In the genomic region with DNA sequence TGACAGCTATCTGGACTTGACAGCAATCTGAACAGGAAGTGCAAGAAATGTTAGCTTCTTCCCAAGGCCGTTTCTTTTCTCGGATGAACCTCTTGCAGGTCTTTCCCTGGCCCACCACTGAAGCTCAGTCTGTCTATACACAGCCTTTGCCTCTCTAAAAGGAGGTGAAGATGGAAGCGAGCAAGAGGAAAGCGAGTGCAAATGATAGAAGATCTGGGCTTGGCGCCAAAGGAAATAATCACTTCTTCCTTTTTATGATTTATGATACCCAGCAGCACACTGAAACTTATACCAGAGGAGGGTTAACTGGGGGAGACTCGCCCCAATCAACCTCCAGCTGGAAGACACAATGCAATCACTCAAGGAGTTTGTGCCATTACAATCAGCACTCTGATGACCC, we compare ENCODE assay signal across 24 mouse cellular contexts. TPM values are rescaled to one million over a fixed set of nuclear protein-coding genes. Genes with fewer than 3 reads are reported as not detected.
DNase-seq lines count a peak whose midpoint lies in the region; ATAC-seq and TF ChIP-seq lines count a peak whose summit lies in the region.
"Had no signal": no experiment of that assay in that cellular context is flagged by ENCODE, and none has a peak within 500 bp of the region (broad histone marks: within the 10 kb centered on the region; RNA-seq: fewer than 3 reads in every experiment).

No protein-coding gene starts in this region.

- TF ChIP-seq POLR2A in limb, embryonic 14.5 days (IDR thresholded peaks at IDR 0.05; ENCODE audit: borderline replicate concordance, extremely low read depth, insufficient read depth, insufficient read length) = no peak
- TF ChIP-seq POLR2A in brain, embryonic 14.5 days (IDR thresholded peaks at IDR 0.05; ENCODE audit: borderline replicate concordance, extremely low read depth, insufficient read depth, insufficient read length, poor library complexity, severe bottlenecking) = no peak

- 87% methylated on average over 6 of the region's 6 CpGs for WGBS in forebrain, embryonic 12.5 days
- 85% methylated on average over 6 of the region's 6 CpGs for WGBS in forebrain, embryonic 11.5 days
- WGBS in limb, embryonic 14.5 days = 52% methylated on average over 6 of the region's 6 CpGs
- WGBS in limb, embryonic 10.5 days = 82% methylated on average over 6 of the region's 6 CpGs

- no peak for DNase-seq in forebrain, embryonic 11.5 days (ENCODE audit: low spot score)
- DNase-seq in limb, embryonic 14.5 days (ENCODE audit: low spot score) = peak; percentile 63
- DNase-seq in limb, embryonic 10.5 days (ENCODE audit: low spot score) = no peak
- peak; percentile 14 for DNase-seq in brain, embryonic 14.5 days (ENCODE audit: low read depth)
- DNase-seq in spleen, postnatal 36 days (ENCODE audit: low spot score in 2 of 2) = no peak
- no peak for DNase-seq in urinary bladder, postnatal 14 days (ENCODE audit: low spot score)
- DNase-seq: cerebellum, adult 2 months; cerebellum, postnatal 36 days; gastrocnemius, postnatal 10 days; heart, adult 11 months; heart, postnatal 10 days; lung, postnatal 10 days; thymus, adult 2 months; thymus, postnatal 4 days had no signal

- no peak for TF ChIP-seq CTCF in brain, embryonic 14.5 days (IDR thresholded peaks at IDR 0.05; ENCODE audit: borderline replicate concordance, extremely low read depth, insufficient read depth, insufficient read length)

- no peak overlapping the region for H3K9ac ChIP-seq in forebrain, embryonic 12.5 days
- H3K9ac ChIP-seq in forebrain, embryonic 11.5 days (ENCODE audit: low read length) = no peak overlapping the region
- H3K9ac ChIP-seq in limb, embryonic 14.5 days (ENCODE audit: low read depth, low read length, severe bottlenecking) = no peak overlapping the region
- H3K9ac ChIP-seq: embryonic facial prominence, embryonic 15.5 days; heart, embryonic 12.5 days; hindbrain, embryonic 13.5 days; limb, embryonic 13.5 days; liver, embryonic 14.5 days had no signal

- no peak for ATAC-seq in forebrain, embryonic 12.5 days (ENCODE audit: low FRiP score)
- no peak for ATAC-seq in forebrain, embryonic 11.5 days (replicated peaks; ENCODE audit: low FRiP score)
- ATAC-seq in limb, embryonic 14.5 days (ENCODE audit: low FRiP score, low read depth) = no peak
- peak; percentile 23 for ATAC-seq in megakaryocyte progenitor cell, adult 5-6 weeks (replicated peaks; ENCODE audit: poor library complexity)
- ATAC-seq: forebrain, embryonic 16.5 days had no signal

- 0 out of 2 replicates have a peak overlapping the region, but pooled peaks have one; percentile 8 for H3K27ac ChIP-seq in forebrain, embryonic 12.5 days
- no peak overlapping the region for H3K27ac ChIP-seq in forebrain, embryonic 11.5 days (ENCODE audit: low read depth, low read length)
- H3K27ac ChIP-seq in limb, embryonic 14.5 days (replicated peaks; ENCODE audit: low read depth, low read length) = no peak overlapping the region
- no peak overlapping the region for H3K27ac ChIP-seq in limb, embryonic 10.5 days
- H3K27ac ChIP-seq: embryonic facial prominence, embryonic 15.5 days; hindbrain, embryonic 13.5 days; limb, embryonic 13.5 days; liver, embryonic 14.5 days; stomach, postnatal 0 days had no signal

- H3K4me3 ChIP-seq in forebrain, embryonic 12.5 days (replicated peaks) = no peak overlapping the region
- H3K4me3 ChIP-seq in forebrain, embryonic 11.5 days (ENCODE audit: low read depth, low read length) = no peak overlapping the region
- H3K4me3 ChIP-seq in limb, embryonic 14.5 days (replicated peaks; ENCODE audit: low read length) = no peak overlapping the region
- no peak overlapping the region for H3K4me3 ChIP-seq in limb, embryonic 10.5 days
- H3K4me3 ChIP-seq: embryonic facial prominence, embryonic 15.5 days; heart, embryonic 12.5 days; hindbrain, embryonic 13.5 days; limb, embryonic 13.5 days had no signal

- H3K27me3 ChIP-seq in forebrain, embryonic 12.5 days = 0 out of 2 replicates have a peak, but pooled peaks cover 5% of the 10 kb centered on the region
- H3K27me3 ChIP-seq in forebrain, embryonic 11.5 days (ENCODE audit: control insufficient read depth, insufficient read depth, low read length) = no peaks in the 10 kb centered on the region
- H3K27me3 ChIP-seq in limb, embryonic 14.5 days (ENCODE audit: control insufficient read depth, insufficient read depth, low read length) = no peaks in the 10 kb centered on the region; the same call in 1 of the 2 replicates
- H3K27me3 ChIP-seq in limb, embryonic 10.5 days (ENCODE audit: low read depth, poor library complexity, severe bottlenecking) = no peaks in the 10 kb centered on the region
- H3K27me3 ChIP-seq: embryonic facial prominence, embryonic 15.5 days; heart, embryonic 12.5 days; hindbrain, embryonic 13.5 days had no signal

- no peaks in the 10 kb centered on the region for H3K9me3 ChIP-seq in forebrain, embryonic 12.5 days
- no peaks in the 10 kb centered on the region for H3K9me3 ChIP-seq in forebrain, embryonic 11.5 days (ENCODE audit: control insufficient read depth, low read length)
- H3K9me3 ChIP-seq in limb, embryonic 14.5 days (ENCODE audit: control insufficient read depth, low read length) = no peaks in the 10 kb centered on the region
- no peaks in the 10 kb centered on the region for H3K9me3 ChIP-seq in limb, embryonic 10.5 days (replicated peaks)
- H3K9me3 ChIP-seq: embryonic facial prominence, embryonic 15.5 days; heart, embryonic 12.5 days; hindbrain, embryonic 13.5 days; limb, embryonic 13.5 days had no signal

- H3K4me2 ChIP-seq in forebrain, embryonic 12.5 days = no peak overlapping the region
- H3K4me2 ChIP-seq in forebrain, embryonic 11.5 days (ENCODE audit: low read depth, low read length, severe bottlenecking) = no peak overlapping the region
- H3K4me2 ChIP-seq in limb, embryonic 14.5 days (replicated peaks; ENCODE audit: low read depth, low read length, severe bottlenecking) = no peak overlapping the region
- H3K4me2 ChIP-seq: embryonic facial prominence, embryonic 15.5 days; heart, embryonic 12.5 days; hindbrain, embryonic 13.5 days; limb, embryonic 13.5 days; midbrain, embryonic 11.5 days had no signal

- H3K36me3 ChIP-seq in forebrain, embryonic 12.5 days (replicated peaks) = no peaks in the 10 kb centered on the region
- H3K36me3 ChIP-seq in forebrain, embryonic 11.5 days (ENCODE audit: control insufficient read depth, insufficient read depth, low read length) = no peaks in the 10 kb centered on the region
- no peaks in the 10 kb centered on the region for H3K36me3 ChIP-seq in limb, embryonic 14.5 days (ENCODE audit: control insufficient read depth, insufficient read depth, low read length)
- H3K36me3 ChIP-seq in limb, embryonic 10.5 days = no peaks in the 10 kb centered on the region
- H3K36me3 ChIP-seq: embryonic facial prominence, embryonic 15.5 days; heart, embryonic 12.5 days; hindbrain, embryonic 13.5 days; limb, embryonic 13.5 days had no signal

- peaks cover 8% of the 10 kb centered on the region for H3K4me1 ChIP-seq in forebrain, embryonic 12.5 days
- no peaks in the 10 kb centered on the region for H3K4me1 ChIP-seq in forebrain, embryonic 11.5 days (replicated peaks; ENCODE audit: control insufficient read depth, insufficient read depth, low read length)
- H3K4me1 ChIP-seq in limb, embryonic 14.5 days (ENCODE audit: control insufficient read depth, insufficient read depth, low read length) = peaks cover 12% of the 10 kb centered on the region; the same call in 1 of the 2 replicates
- H3K4me1 ChIP-seq in limb, embryonic 10.5 days = peaks cover 13% of the 10 kb centered on the region

RNA-seq across cellular contexts. Expression of a gene that starts 41.6 kb away (rescaled TPM):
- polyA plus RNA-seq in forebrain, embryonic 12.5 days (2016; fragmentation: Nextera tagmentation; extraction: Ambion mirVana) = 6.2 and 6.3 TPM in 2 replicates
- polyA plus RNA-seq in forebrain, embryonic 11.5 days (2014; fragmentation: Nextera tagmentation; extraction: Ambion mirVana) = 3.4 and 4.0 TPM in 2 replicates
- 2.6 and 3.0 TPM in 2 replicates for polyA plus RNA-seq in limb, embryonic 14.5 days (2012; rRNA removed)
- 3.1 and 4.9 TPM in 2 replicates for polyA plus RNA-seq in limb, embryonic 14.5 days (2014; fragmentation: Nextera tagmentation; extraction: Ambion mirVana)
- 1.4 and 2.1 TPM in 2 replicates for polyA plus RNA-seq in limb, embryonic 10.5 days (2016; fragmentation: Nextera tagmentation; extraction: Ambion mirVana)
- 6.2 and 10.6 TPM in 2 replicates for polyA plus RNA-seq in brain, embryonic 14.5 days (2012; rRNA removed)
- total RNA-seq in megakaryocyte progenitor cell, adult 5-6 weeks (2015) = 1.9 and 2.9 TPM in 2 replicates
- 1.00 and 3.3 TPM in 2 replicates for total RNA-seq in megakaryocyte progenitor cell, adult 5-6 weeks (2017)

Comparison
In these comparisons a context has a peak if more than half of its experiments do, and no peak if none do; other contexts are left out.
1. DNase-seq: peak in limb, embryonic 14.5 days (single experiment) and brain, embryonic 14.5 days (single experiment); none in forebrain, embryonic 11.5 days (single experiment), limb, embryonic 10.5 days (single experiment), spleen, postnatal 36 days (0 of 2) and urinary bladder, postnatal 14 days (single experiment).